ENCODE assay signal across 28 mouse cellular contexts in genomic region chr5:39510246-39510645, GRCm38 (mm10).
"Had no signal": no experiment of that assay in that cellular context is flagged by ENCODE, and none has a peak within 500 bp of the region (broad histone marks: within the 10 kb centered on the region; RNA-seq: fewer than 3 reads in every experiment).

No protein-coding gene starts in this region.

- H3K4me2 ChIP-seq: embryonic facial prominence, embryonic 12.5 days; embryonic facial prominence, embryonic 13.5 days; embryonic facial prominence, embryonic 15.5 days; forebrain, embryonic 12.5 days; forebrain, embryonic 13.5 days; forebrain, embryonic 15.5 days had no signal

- H3K4me3 ChIP-seq: embryonic facial prominence, embryonic 10.5 days; embryonic facial prominence, embryonic 12.5 days; embryonic facial prominence, embryonic 13.5 days; embryonic facial prominence, embryonic 15.5 days; erythroblast, embryonic 14.5 days; forebrain, embryonic 10.5 days; forebrain, embryonic 12.5 days; forebrain, embryonic 13.5 days; forebrain, embryonic 15.5 days; gastrocnemius, adult 2 months; heart, adult 2 months had no signal

- H3K36me3 ChIP-seq: embryonic facial prominence, embryonic 10.5 days; embryonic facial prominence, embryonic 12.5 days; embryonic facial prominence, embryonic 13.5 days; embryonic facial prominence, embryonic 15.5 days; forebrain, embryonic 10.5 days; forebrain, embryonic 12.5 days; forebrain, embryonic 15.5 days had no signal

- H3K9me3 ChIP-seq: embryonic facial prominence, embryonic 10.5 days; embryonic facial prominence, embryonic 12.5 days; embryonic facial prominence, embryonic 13.5 days; embryonic facial prominence, embryonic 15.5 days; forebrain, embryonic 10.5 days; forebrain, embryonic 12.5 days; forebrain, embryonic 13.5 days; forebrain, embryonic 15.5 days had no signal

- H3K27me3 ChIP-seq: embryonic facial prominence, embryonic 12.5 days; embryonic facial prominence, embryonic 13.5 days; embryonic facial prominence, embryonic 15.5 days; forebrain, embryonic 12.5 days; forebrain, embryonic 13.5 days; forebrain, embryonic 15.5 days had no signal

- H3K9ac ChIP-seq: embryonic facial prominence, embryonic 12.5 days; embryonic facial prominence, embryonic 13.5 days; embryonic facial prominence, embryonic 15.5 days; forebrain, embryonic 12.5 days; forebrain, embryonic 13.5 days; forebrain, embryonic 15.5 days; forebrain, postnatal 0 days had no signal

- H3K4me1 ChIP-seq: embryonic facial prominence, embryonic 10.5 days; embryonic facial prominence, embryonic 12.5 days; embryonic facial prominence, embryonic 13.5 days; embryonic facial prominence, embryonic 15.5 days; forebrain, embryonic 12.5 days; forebrain, embryonic 13.5 days; forebrain, embryonic 15.5 days had no signal

- ATAC-seq: forebrain, embryonic 13.5 days; forebrain, embryonic 14.5 days; forebrain, embryonic 15.5 days; forebrain, embryonic 16.5 days; forebrain, postnatal 0 days had no signal

- H3K27ac ChIP-seq: embryonic facial prominence, embryonic 10.5 days; embryonic facial prominence, embryonic 12.5 days; embryonic facial prominence, embryonic 13.5 days; embryonic facial prominence, embryonic 15.5 days; forebrain, embryonic 10.5 days; forebrain, embryonic 12.5 days; forebrain, embryonic 13.5 days; forebrain, embryonic 15.5 days; gastrocnemius, adult 2 months; heart, adult 2 months had no signal

- DNase-seq: cerebellum, adult 8-10 months; cerebellum, adult 9-10 months; cerebellum, adult 9-11 months; cerebellum, postnatal 10 days; cerebellum, postnatal 14 days; cerebellum, postnatal 25 days; cerebellum, postnatal 36 days; embryo, embryonic 11 days; forebrain, postnatal 0 days; gastrocnemius, adult 2 months; gastrocnemius, postnatal 10 days; gastrocnemius, postnatal 14 days; gastrocnemius, postnatal 25 days; gastrocnemius, postnatal 36 days; heart, adult 11 months; heart, adult 18-20 months; heart, adult 2 months had no signal
